Mouse (Mus musculus): Measurements from ENCODE around the gene Pdlim7. TPM values are rescaled to one million over a fixed set of nuclear protein-coding genes. Genes with fewer than 3 reads are reported as not detected.

Pdlim7 gene
- total and polyA plus RNA-seq, 3 experiments, result 12.3 to 40.6 TPM; not detected in 1

- no peaks in the 10 kb centered on the region for H3K27me3 ChIP-seq (ENCODE audit: control insufficient read depth in 1 of 2, insufficient read depth in 2 of 2, low read length in 2 of 2)
- H3K9me3 ChIP-seq (replicated peaks; ENCODE audit: insufficient read depth, low read length), result no peaks in the 10 kb centered on the region
- TF ChIP-seq ZNF384 (IDR thresholded peaks at IDR 0.05; ENCODE audit: low read depth, low read length), result no peak
- TF ChIP-seq EP300 (IDR thresholded peaks at IDR 0.05; ENCODE audit: low read depth in 1 of 2, low read length in 2 of 2), result no peak
- no peak for TF ChIP-seq GABPA (IDR thresholded peaks at IDR 0.05; ENCODE audit: low read depth, low read length)
- TF ChIP-seq UBTF (IDR thresholded peaks at IDR 0.05; ENCODE audit: borderline replicate concordance, insufficient read depth, low read depth, low read length), result no peak
- no peak for TF ChIP-seq RAD21 (IDR thresholded peaks at IDR 0.05; ENCODE audit: low read depth, low read length)
- TF ChIP-seq USF1 (IDR thresholded peaks at IDR 0.05; ENCODE audit: low read depth, low read length), result no peak
- no peak for TF ChIP-seq E2F4 (IDR thresholded peaks at IDR 0.05; ENCODE audit: borderline replicate concordance, low read depth, low read length)
- no peak for TF ChIP-seq MEF2A (IDR thresholded peaks at IDR 0.05; ENCODE audit: extremely low read depth, insufficient replicate concordance, low read depth, low read length, poor library complexity, severe bottlenecking)
- no peak for TF ChIP-seq CHD2 (IDR thresholded peaks at IDR 0.05; ENCODE audit: low read length)
- no peak for TF ChIP-seq MAZ (IDR thresholded peaks at IDR 0.05; ENCODE audit: low read depth, low read length)
- TF ChIP-seq USF2 (IDR thresholded peaks at IDR 0.05; ENCODE audit: borderline replicate concordance in 1 of 2, insufficient read depth in 1 of 2, low read depth in 1 of 2, low read length in 2 of 2), result no peak
- TF ChIP-seq SMC3 (IDR thresholded peaks at IDR 0.05; ENCODE audit: low read depth, low read length), result no peak
- H3K27ac ChIP-seq (ENCODE audit: control insufficient read depth, low read depth, low read length), result no peak overlapping the region
- no peak overlapping the region for H3K4me3 ChIP-seq (ENCODE audit: control insufficient read depth in 1 of 2, insufficient read depth in 1 of 2, low read depth in 2 of 2, low read length in 2 of 2)
- peaks cover 15% of the 10 kb centered on the region for H3K79me2 ChIP-seq (ENCODE audit: control insufficient read depth, insufficient read depth, low read length, poor library complexity)
- H3K36me3 ChIP-seq (ENCODE audit: control insufficient read depth in 1 of 2, insufficient read depth in 2 of 2, low read length in 2 of 2), result peaks cover 4 to 8% of the 10 kb centered on the region in 2 experiments
- H3K9ac ChIP-seq (ENCODE audit: control insufficient read depth, low read depth, low read length, poor library complexity, severe bottlenecking), result no peak overlapping the region
- no peak for DNase-seq (ENCODE audit: low read depth, low spot score)
- peaks cover 4 to 15% of the 10 kb centered on the region in 2 experiments for H3K4me1 ChIP-seq (ENCODE audit: control insufficient read depth in 1 of 2, insufficient read depth in 2 of 2, low read length in 2 of 2)
Observed at GRCm38 (mm10) chr13:55451785-55452549, 61.5 kb downstream of the Pdlim7 start.

DNA sequence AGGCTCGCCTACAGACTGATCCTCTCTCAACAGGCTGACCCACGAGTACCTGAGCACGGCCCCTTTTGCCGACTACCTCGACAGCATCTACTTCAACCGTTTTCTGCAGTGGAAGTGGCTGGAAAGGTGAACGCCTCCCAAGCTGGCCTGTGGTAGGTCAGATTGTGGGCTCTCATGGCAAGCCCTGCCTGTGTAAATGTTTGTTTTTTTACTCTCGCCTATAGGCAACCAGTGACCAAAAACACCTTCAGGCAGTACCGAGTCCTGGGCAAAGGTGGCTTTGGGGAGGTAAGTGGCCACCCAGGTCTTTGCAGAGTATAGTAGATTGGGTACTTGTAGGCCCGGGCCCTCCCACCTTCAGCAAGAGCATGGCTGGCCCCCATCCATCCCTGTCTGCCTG is 62.2 kb downstream of the Pdlim7 start:
- H3K9me3 ChIP-seq (replicated peaks; ENCODE audit: insufficient read depth, low read length), result no peaks in the 10 kb centered on the region
- no peak overlapping the region for H3K9ac ChIP-seq (ENCODE audit: control insufficient read depth, low read depth, low read length, poor library complexity, severe bottlenecking)
- peaks cover 4 to 11% of the 10 kb centered on the region in 2 experiments for H3K36me3 ChIP-seq (ENCODE audit: control insufficient read depth in 1 of 2, insufficient read depth in 2 of 2, low read length in 2 of 2)
- H3K4me3 ChIP-seq (ENCODE audit: control insufficient read depth in 1 of 2, insufficient read depth in 1 of 2, low read depth in 2 of 2, low read length in 2 of 2), result no peak overlapping the region
- TF ChIP-seq CHD1 (IDR thresholded peaks at IDR 0.05; ENCODE audit: low read depth, low read length) (no peak), NRF1 (IDR thresholded peaks at IDR 0.05; ENCODE audit: insufficient read depth, low read depth, low read length, poor library complexity, severe bottlenecking) (no peak), MYC (IDR thresholded peaks at IDR 0.05; ENCODE audit: low read depth, low read length) (no peak), MEF2A (IDR thresholded peaks at IDR 0.05; ENCODE audit: extremely low read depth, insufficient replicate concordance, low read depth, low read length, poor library complexity, severe bottlenecking) (no peak), ELF1 (IDR thresholded peaks at IDR 0.05; ENCODE audit: low read depth, low read length) (no peak), ETS1 (IDR thresholded peaks at IDR 0.05; ENCODE audit: low read depth, low read length) (no peak), USF1 (IDR thresholded peaks at IDR 0.05; ENCODE audit: low read depth, low read length) (no peak), EP300 (IDR thresholded peaks at IDR 0.05; ENCODE audit: low read depth in 1 of 2, low read length in 2 of 2) (no peak), MXI1 (IDR thresholded peaks at IDR 0.05; ENCODE audit: low read depth, low read length) (no peak)
- H3K27me3 ChIP-seq (ENCODE audit: control insufficient read depth in 1 of 2, insufficient read depth in 2 of 2, low read length in 2 of 2), result no peaks in the 10 kb centered on the region
- no peak for DNase-seq (ENCODE audit: low read depth, low spot score)
- H3K79me2 ChIP-seq (ENCODE audit: control insufficient read depth, insufficient read depth, low read length, poor library complexity), result peaks cover 22% of the 10 kb centered on the region
- H3K4me1 ChIP-seq (ENCODE audit: control insufficient read depth in 1 of 2, insufficient read depth in 2 of 2, low read length in 2 of 2), result peaks cover 7 to 22% of the 10 kb centered on the region in 2 experiments
- H3K27ac ChIP-seq (ENCODE audit: control insufficient read depth, low read depth, low read length), result no peak overlapping the region

All from MEL (cell line).